Mouse (Mus musculus) lung, postnatal 0 days (tissue): ENCODE results near the gene Vgll1. TPM values are rescaled to one million over a fixed set of nuclear protein-coding genes. Genes with fewer than 3 reads are reported as not detected.

Experiments used
- ATAC-seq: fragments of 200-750 bp; cut with Nextera tagmentation; 2 replicates; pipeline ENCODE4 v1.8.0; 2017; ENCODE audit warnings: moderate library complexity
- DNase-seq: peaks from one replicate; pipeline ENCODE4 v3.0.0-alpha.2; 2016; ENCODE audit warnings: low spot score
- H3K27ac ChIP-seq: fragments of 300-500 bp; sonication (generic); 2 replicates; pipeline ENCODE4 v1.5.1; 2014; ENCODE audit warnings: antibody characterized with exemption, mild to moderate bottlenecking, low read length, mixed read lengths
- H3K27me3 ChIP-seq: fragments of 300-500 bp; sonication (generic); replicated peaks from 2 replicates; pipeline ENCODE4 v1.6.1; 2014; ENCODE audit warnings: low read length, mixed read lengths; ENCODE audit not compliant: insufficient read depth
- H3K36me3 ChIP-seq: fragments of 300-500 bp; sonication (generic); 2 replicates; pipeline ENCODE4 v1.6.1; 2014; ENCODE audit warnings: low read length, mixed read lengths; ENCODE audit not compliant: insufficient read depth
- H3K4me1 ChIP-seq: fragments of 300-500 bp; sonication (generic); 2 replicates; pipeline ENCODE4 v1.6.1; 2014; ENCODE audit warnings: antibody characterized with exemption, low read depth, low read length, mixed read lengths; ENCODE audit not compliant: insufficient read depth
- H3K4me2 ChIP-seq: fragments of 300-500 bp; sonication (generic); replicated peaks from 2 replicates; pipeline ENCODE4 v1.6.1; 2014; ENCODE audit warnings: low read depth, mild to moderate bottlenecking, low read length, moderate library complexity, mixed read lengths
- H3K4me3 ChIP-seq: fragments of 300-500 bp; sonication (generic); 2 replicates; pipeline ENCODE4 v1.5.1; 2014; ENCODE audit warnings: low read depth, low read length
- H3K9ac ChIP-seq: fragments of 300-500 bp; sonication (generic); replicated peaks from 2 replicates; pipeline ENCODE4 v1.6.1; 2014; ENCODE audit warnings: low read depth, mild to moderate bottlenecking
- H3K9me3 ChIP-seq: fragments of 300-500 bp; sonication (generic); 2 replicates; pipeline ENCODE4 v1.6.1; 2016; ENCODE audit warnings: low read length, mixed read lengths
- CTCF ChIP-seq: IDR thresholded peaks from 2 replicates; pipeline ENCODE4 v1.5.1; 2016; ENCODE audit warnings: antibody characterized with exemption, mild to moderate bottlenecking
- EP300 ChIP-seq: IDR thresholded peaks from 2 replicates; pipeline ENCODE4 v1.6.1; 2016; ENCODE audit warnings: antibody characterized with exemption, mild to moderate bottlenecking, control low read depth
- WGBS: fragments of 180-500 bp; shearing (Covaris S2); extraction: QIAGEN DNeasy Blood & Tissue Kit; methylation state at CpG from one replicate; pipeline ENCODE4 v1.1.7; 2014; 5-methylcytosine and 5-hydroxymethylcytosine counted together
- polyA plus RNA-seq: library from polyadenylated mRNA; unstranded; fragments of >200 nt; fragmentation: Nextera tagmentation; extraction: Ambion mirVana; gene quantifications from 2 replicates; pipeline ENCODE4 v1.2.1, GENCODE M21; 2015

Gene Vgll1
- polyA plus RNA-seq, 1 experiment from 2014 or later, result 0.17 TPM

GRCm38 (mm10) chrX:57081496-57081895 lies 6.4 kb upstream of the Vgll1 start:
- TF ChIP-seq CTCF, result no peak
- no peak for TF ChIP-seq EP300
- ATAC-seq, result peak; percentile 52; the same call in 1 of the 2 replicates
- DNase-seq, result peak; percentile 53
- H3K9me3 ChIP-seq, result no peaks in the 10 kb centered on the region
- 62% methylated on average over 5 of the region's 5 CpGs for WGBS
- H3K4me2 ChIP-seq, result no peak overlapping the region
- H3K27ac ChIP-seq, result no peak overlapping the region
- H3K9ac ChIP-seq, result no peak overlapping the region
- H3K36me3 ChIP-seq, result no peaks in the 10 kb centered on the region
- H3K4me3 ChIP-seq, result no peak overlapping the region
- no peaks in the 10 kb centered on the region for H3K4me1 ChIP-seq
- H3K27me3 ChIP-seq, result no peaks in the 10 kb centered on the region

DNA sequence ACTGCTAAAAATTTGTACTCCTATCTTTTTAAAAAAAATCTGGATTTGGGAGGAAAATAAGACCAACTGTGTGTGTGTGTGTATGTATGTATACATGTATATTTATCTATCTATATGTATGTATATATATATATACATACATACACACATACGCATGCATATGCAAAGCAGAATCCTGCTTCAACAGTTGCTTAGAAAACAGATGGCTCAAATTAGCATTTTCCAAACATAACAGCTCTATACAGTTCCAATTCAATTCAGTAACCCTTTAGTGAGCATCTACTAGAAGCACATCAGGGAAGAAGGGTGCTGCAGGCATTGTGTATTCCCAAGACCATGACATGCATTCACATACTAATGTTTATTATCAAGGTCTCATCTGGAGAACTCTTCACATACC lies 15.5 kb downstream of the Vgll1 start:
- H3K4me1 ChIP-seq, result no peaks in the 10 kb centered on the region
- no peak for TF ChIP-seq EP300
- no peak for TF ChIP-seq CTCF
- H3K4me2 ChIP-seq, result no peak overlapping the region
- WGBS, result 95% methylated on average over 1 of the region's 1 CpGs
- H3K36me3 ChIP-seq, result no peaks in the 10 kb centered on the region
- DNase-seq (no peak), ATAC-seq (no peak)
- H3K27ac ChIP-seq, result no peak overlapping the region
- H3K9ac ChIP-seq, result no peak overlapping the region
- H3K27me3 ChIP-seq, result no peaks in the 10 kb centered on the region
- no peaks in the 10 kb centered on the region for H3K9me3 ChIP-seq
- no peak overlapping the region for H3K4me3 ChIP-seq

GRCm38 (mm10) chrX:57106956-57107355 lies 19.1 kb downstream of the Vgll1 start:
- Histone ChIP-seq H3K9ac (no peak overlapping the region), H3K9me3 (no peaks in the 10 kb centered on the region), H3K4me1 (no peaks in the 10 kb centered on the region), H3K27ac (no peak overlapping the region), H3K27me3 (no peaks in the 10 kb centered on the region), H3K4me2 (no peak overlapping the region), H3K36me3 (no peaks in the 10 kb centered on the region), H3K4me3 (no peak overlapping the region)
- TF ChIP-seq EP300 (no peak), CTCF (no peak)
- WGBS, result 79% methylated on average over 3 of the region's 3 CpGs
- ATAC-seq, result no peak
- DNase-seq, result no peak

- TF ChIP-seq EP300 (no peak), CTCF (peak; percentile 45)
- no peaks in the 10 kb centered on the region for H3K27me3 ChIP-seq
- ATAC-seq (no peak), DNase-seq (no peak)
- H3K27ac ChIP-seq, result no peak overlapping the region
- H3K4me1 ChIP-seq, result no peaks in the 10 kb centered on the region
- H3K9ac ChIP-seq, result no peak overlapping the region
- H3K4me3 ChIP-seq, result no peak overlapping the region
- H3K4me2 ChIP-seq, result no peak overlapping the region
- WGBS, result 71% methylated on average over 8 of the region's 8 CpGs
- H3K9me3 ChIP-seq, result no peaks in the 10 kb centered on the region
- H3K36me3 ChIP-seq, result no peaks in the 10 kb centered on the region
These were observed 30.2 kb downstream of the Vgll1 start for GRCm38 (mm10) chrX:57118143-57118542.

GRCm38 (mm10) chrX:57120768-57121167 lies 32.9 kb downstream of the Vgll1 start:
- H3K36me3 ChIP-seq, result no peaks in the 10 kb centered on the region
- H3K4me2 ChIP-seq, result no peak overlapping the region
- H3K9me3 ChIP-seq, result no peaks in the 10 kb centered on the region
- no peak overlapping the region for H3K9ac ChIP-seq
- H3K27me3 ChIP-seq, result no peaks in the 10 kb centered on the region
- 73% methylated on average over 1 of the region's 1 CpGs for WGBS
- H3K4me3 ChIP-seq, result no peak overlapping the region
- no peak overlapping the region for H3K27ac ChIP-seq
- ATAC-seq (no peak), DNase-seq (no peak)
- no peaks in the 10 kb centered on the region for H3K4me1 ChIP-seq
- TF ChIP-seq EP300, result no peak
- TF ChIP-seq CTCF, result peak; percentile 33

DNA sequence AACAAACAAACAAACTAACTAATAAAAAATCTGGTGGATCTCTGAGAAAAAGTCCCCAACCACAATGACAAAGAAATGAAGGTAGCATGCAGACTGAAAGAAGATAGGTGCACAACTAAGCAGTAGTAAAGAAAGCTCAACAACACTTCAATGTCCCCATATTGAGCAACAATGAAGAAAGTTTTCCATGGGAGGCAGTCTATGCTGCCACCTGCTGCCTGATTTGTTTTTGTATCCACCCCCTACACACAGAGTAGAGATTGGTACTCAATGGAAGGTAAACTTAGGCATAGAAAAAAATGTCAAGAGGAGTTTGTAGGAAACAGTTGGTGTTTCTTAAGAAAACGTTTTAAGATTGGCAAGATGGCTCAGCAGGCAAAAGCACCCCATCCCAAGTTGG lies 42.7 kb downstream of the Vgll1 start:
- DNase-seq (no peak), ATAC-seq (no peak)
- no peak overlapping the region for H3K9ac ChIP-seq
- 16% methylated on average over 1 of the region's 1 CpGs for WGBS
- no peaks in the 10 kb centered on the region for H3K36me3 ChIP-seq
- H3K9me3 ChIP-seq, result no peaks in the 10 kb centered on the region
- no peak overlapping the region for H3K27ac ChIP-seq
- H3K4me1 ChIP-seq, result no peaks in the 10 kb centered on the region
- no peaks in the 10 kb centered on the region for H3K27me3 ChIP-seq
- H3K4me2 ChIP-seq, result no peak overlapping the region
- no peak overlapping the region for H3K4me3 ChIP-seq
- peak; percentile 40 for TF ChIP-seq CTCF
- no peak for TF ChIP-seq EP300

- TF ChIP-seq CTCF (no peak), EP300 (no peak)
- DNase-seq, result no peak
- Histone ChIP-seq H3K27me3 (no peaks in the 10 kb centered on the region), H3K4me3 (no peak overlapping the region), H3K36me3 (no peaks in the 10 kb centered on the region), H3K4me2 (no peak overlapping the region), H3K27ac (no peak overlapping the region), H3K9me3 (no peaks in the 10 kb centered on the region), H3K9ac (no peak overlapping the region), H3K4me1 (no peaks in the 10 kb centered on the region)
- no peak for ATAC-seq
These were observed 49.7 kb downstream of the Vgll1 start for GRCm38 (mm10) chrX:57137627-57138026.
